Mouse (Mus musculus): ENCODE results near the gene 4933406M09Rik. TPM values are rescaled to one million over a fixed set of nuclear protein-coding genes. Genes with fewer than 3 reads are reported as not detected.

4933406M09Rik gene
- polyA plus RNA-seq, 2 experiments from 2014 or later: not detected

DNA sequence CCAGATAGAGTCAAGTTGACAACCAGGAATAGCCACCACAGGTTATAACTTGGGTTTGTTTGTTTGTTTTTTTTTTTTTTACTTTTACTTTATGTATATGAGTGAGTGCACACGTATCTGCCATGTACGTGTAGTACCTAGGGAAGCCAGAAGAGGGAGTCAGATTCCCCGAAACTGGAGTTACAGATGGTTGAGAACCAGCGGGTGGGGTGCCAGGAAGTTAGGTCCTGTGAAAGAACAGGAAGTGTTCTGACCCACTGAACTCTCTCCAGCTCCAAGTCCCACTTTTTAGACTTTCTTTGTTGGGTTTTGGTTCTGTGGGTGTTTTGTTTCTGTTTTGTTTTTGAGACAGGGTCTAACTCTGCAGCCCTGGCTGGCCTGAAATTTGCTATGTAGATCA lies 49.7 kb downstream of the 4933406M09Rik start:
- ATAC-seq: no peak

DNA sequence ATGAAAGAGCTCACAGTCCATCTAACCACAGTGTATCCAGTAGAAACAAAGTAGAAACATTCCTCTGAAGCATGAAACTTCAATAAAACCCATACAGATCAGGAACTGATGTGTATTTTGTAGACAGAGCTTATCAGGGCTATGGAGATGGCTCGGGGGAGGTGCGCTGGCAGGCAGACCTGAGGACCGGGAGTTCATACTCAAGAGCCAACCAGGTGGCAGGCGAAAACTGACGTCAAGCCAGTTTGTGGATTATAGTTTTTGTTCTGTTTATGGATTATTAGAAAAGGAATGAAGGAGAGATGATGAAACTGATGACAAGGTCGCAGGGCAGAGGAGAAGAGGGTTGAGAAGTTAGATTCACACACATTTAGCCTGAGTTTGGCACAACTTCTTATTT lies 54.7 kb downstream of the 4933406M09Rik start:
- no peak for ATAC-seq

Other genes starting within 250 kb of the 4933406M09Rik start
- not detected for gene Chil1, start 203.8 kb upstream of the 4933406M09Rik start, polyA plus RNA-seq (2017; shearing (Covaris generic))
- gene Mybph, start 192.5 kb upstream of the 4933406M09Rik start, polyA plus RNA-seq (2017; shearing (Covaris generic)): not detected
- under 1 TPM in 1 of 2 experiments, not detected in 1; 0.15 TPM for gene Adora1, start 150.5 kb upstream of the 4933406M09Rik start, polyA plus RNA-seq (2017; shearing (Covaris generic))
- gene Myog, start 96.0 kb upstream of the 4933406M09Rik start, polyA plus RNA-seq (2017; shearing (Covaris generic)): not detected
- gene Ppfia4, start 53.0 kb upstream of the 4933406M09Rik start, polyA plus RNA-seq (2017; shearing (Covaris generic)): under 1 TPM in 1 of 2 experiments, not detected in 1; 0.15 TPM
- 10 to 100 TPM; 23.6 to 33.3 TPM for gene Tmem183a, start 24.0 kb upstream of the 4933406M09Rik start, polyA plus RNA-seq (2017; shearing (Covaris generic))
- 10 to 100 TPM; 17.0 to 17.1 TPM for gene Cyb5r1, start 19.6 kb downstream of the 4933406M09Rik start, polyA plus RNA-seq (2017; shearing (Covaris generic))
- gene Adipor1, start 29.4 kb downstream of the 4933406M09Rik start, polyA plus RNA-seq (2017; shearing (Covaris generic)): 10 to 100 TPM; 32.7 to 33.2 TPM
- 10 to 100 TPM; 10.7 to 12.2 TPM for gene Klhl12, start 69.6 kb downstream of the 4933406M09Rik start, polyA plus RNA-seq (2017; shearing (Covaris generic))
- gene Rabif, start 108.7 kb downstream of the 4933406M09Rik start, polyA plus RNA-seq (2017; shearing (Covaris generic)): 10 to 100 TPM; 34.2 to 42.6 TPM
- not detected for gene Mgat4e, start 163.7 kb downstream of the 4933406M09Rik start, polyA plus RNA-seq (2017; shearing (Covaris generic))
- 10 to 100 TPM; 10.5 to 11.4 TPM for gene Kdm5b, start 174.2 kb downstream of the 4933406M09Rik start, polyA plus RNA-seq (2017; shearing (Covaris generic))

Measured in activated CD4-positive, CD25-positive, alpha-beta regulatory T cell, adult 4 months (primary cell).